ENCODE assay signal across 8 mouse cellular contexts in the genomic region with DNA sequence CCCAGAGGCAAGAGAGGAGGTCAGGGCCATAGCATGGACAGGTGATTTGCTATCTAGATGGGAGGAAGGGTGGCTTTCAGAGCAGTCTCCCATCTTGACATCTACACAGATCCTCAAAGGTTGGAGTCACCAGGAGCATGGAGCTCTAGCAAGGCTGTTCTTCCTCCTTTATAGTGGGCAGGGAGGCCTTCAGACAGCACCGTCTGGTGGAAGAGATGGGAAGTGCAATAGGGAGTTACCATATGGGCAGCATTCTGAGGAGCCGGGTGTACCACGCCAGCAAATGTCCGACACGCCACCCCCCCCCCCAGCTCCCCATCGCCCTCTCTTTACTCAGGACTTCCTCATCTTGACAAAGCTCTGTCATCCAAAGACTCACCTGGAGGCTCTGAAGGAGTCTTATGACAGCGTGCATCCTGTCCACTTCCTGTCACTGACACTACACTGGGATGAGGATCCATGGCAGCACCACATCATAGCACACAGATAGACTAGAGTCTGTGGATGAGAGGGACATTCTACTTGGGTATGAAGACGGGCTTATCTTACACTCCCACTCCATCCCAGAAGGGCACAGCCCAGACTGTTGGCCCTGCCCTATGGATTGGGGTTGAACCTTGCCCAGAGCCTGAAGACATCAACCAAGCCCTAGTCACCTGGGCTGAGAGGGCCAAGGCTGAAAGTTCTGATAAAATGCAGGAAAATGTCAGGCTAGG. TPM values are rescaled to one million over a fixed set of nuclear protein-coding genes. Genes with fewer than 3 reads are reported as not detected.
DNase-seq lines count a peak whose midpoint lies in the region; ATAC-seq and TF ChIP-seq lines count a peak whose summit lies in the region.
"Had no signal": no experiment of that assay in that cellular context is flagged by ENCODE, and none has a peak within 500 bp of the region (broad histone marks: within the 10 kb centered on the region; RNA-seq: fewer than 3 reads in every experiment).

No protein-coding gene starts in this region.

- TF ChIP-seq CTCF in bone marrow, adult 2 months (IDR thresholded peaks at IDR 0.05; ENCODE audit: control insufficient read depth, insufficient read depth, low read length) = peak; percentile 80

- H3K4me3 ChIP-seq in bone marrow, adult 2 months (replicated peaks; ENCODE audit: control insufficient read depth, low read depth, low read length) = no peak overlapping the region
- H3K4me3 ChIP-seq in embryonic facial prominence, embryonic 14.5 days (ENCODE audit: low read depth, low read length) = no peak overlapping the region
- H3K4me3 ChIP-seq in neural tube, embryonic 11.5 days (ENCODE audit: low read depth, low read length) = no peak overlapping the region

- H3K27me3 ChIP-seq in embryonic facial prominence, embryonic 14.5 days (replicated peaks; ENCODE audit: control insufficient read depth, insufficient read depth, low read length) = no peaks in the 10 kb centered on the region
- H3K27me3 ChIP-seq in neural tube, embryonic 11.5 days (ENCODE audit: control insufficient read depth, insufficient read depth, low read length) = no peaks in the 10 kb centered on the region

- H3K9me3 ChIP-seq in embryonic facial prominence, embryonic 14.5 days (ENCODE audit: control insufficient read depth, low read length) = no peaks in the 10 kb centered on the region
- H3K9me3 ChIP-seq in neural tube, embryonic 11.5 days (ENCODE audit: control insufficient read depth, low read length) = no peaks in the 10 kb centered on the region

- no peak for ATAC-seq in embryonic facial prominence, embryonic 14.5 days (ENCODE audit: low read depth)
- no peak for ATAC-seq in neural tube, embryonic 11.5 days (ENCODE audit: insufficient read depth, low FRiP score, low TSS enrichment)

- TF ChIP-seq POLR2A in bone marrow, adult 2 months (IDR thresholded peaks at IDR 0.05; ENCODE audit: borderline replicate concordance, control insufficient read depth, low read depth, low read length) = no peak

- no peak overlapping the region for H3K9ac ChIP-seq in embryonic facial prominence, embryonic 14.5 days (ENCODE audit: low read depth, low read length)
- H3K9ac ChIP-seq in neural tube, embryonic 11.5 days (ENCODE audit: low read length) = no peak overlapping the region

- H3K4me2 ChIP-seq in embryonic facial prominence, embryonic 14.5 days (ENCODE audit: low read depth, low read length) = no peak overlapping the region
- no peak overlapping the region for H3K4me2 ChIP-seq in neural tube, embryonic 11.5 days (ENCODE audit: low read depth)

- DNase-seq in urinary bladder, postnatal 25 days (ENCODE audit: low spot score) = peak; percentile 72
- no peak for DNase-seq in urinary bladder, postnatal 10 days (ENCODE audit: low spot score)
- peak; percentile 36 for DNase-seq in embryonic facial prominence, embryonic 14.5 days (ENCODE audit: low spot score)
- peak; percentile 70 for DNase-seq in kidney, adult 9 months
- peak; percentile 60 for DNase-seq in liver
- DNase-seq in neural tube, embryonic 11.5 days (ENCODE audit: low spot score) = peak; percentile 69

- H3K36me3 ChIP-seq in embryonic facial prominence, embryonic 14.5 days (ENCODE audit: control insufficient read depth, insufficient read depth, low read length) = no peaks in the 10 kb centered on the region
- no peaks in the 10 kb centered on the region for H3K36me3 ChIP-seq in neural tube, embryonic 11.5 days (ENCODE audit: control insufficient read depth, insufficient read depth, low read length)

- 12% methylated on average over 8 of the region's 8 CpGs for WGBS in bone marrow, adult 2 months
- 23% methylated on average over 8 of the region's 8 CpGs for WGBS in embryonic facial prominence, embryonic 14.5 days
- 22% methylated on average over 7 of the region's 8 CpGs for WGBS in neural tube, embryonic 11.5 days

- H3K27ac ChIP-seq in bone marrow, adult 2 months (ENCODE audit: control insufficient read depth, insufficient read depth, low read depth, low read length, poor library complexity) = no peak overlapping the region
- H3K27ac ChIP-seq in embryonic facial prominence, embryonic 14.5 days (replicated peaks; ENCODE audit: low read depth, low read length) = no peak overlapping the region
- H3K27ac ChIP-seq in neural tube, embryonic 11.5 days (ENCODE audit: low read depth, low read length) = no peak overlapping the region

- no peaks in the 10 kb centered on the region for H3K4me1 ChIP-seq in bone marrow, adult 2 months (ENCODE audit: control insufficient read depth, insufficient read depth, low read length)
- H3K4me1 ChIP-seq in embryonic facial prominence, embryonic 14.5 days (ENCODE audit: control insufficient read depth, insufficient read depth, low read length) = no peaks in the 10 kb centered on the region
- H3K4me1 ChIP-seq in neural tube, embryonic 11.5 days (ENCODE audit: control insufficient read depth, insufficient read depth, low read length) = peaks cover 13% of the 10 kb centered on the region

RNA-seq across cellular contexts. Expression of gene Ccdc188, which starts 6.8 kb away (rescaled TPM):
- not detected in 2 replicates for polyA plus RNA-seq in bone marrow, adult 2 months (2011; ENCODE audit: insufficient read depth, insufficient read length, low replicate concordance, missing spikeins)
- not detected in 2 replicates for polyA plus RNA-seq in embryonic facial prominence, embryonic 14.5 days (2014; fragmentation: Nextera tagmentation; extraction: Ambion mirVana)
- not detected in 2 replicates for polyA plus RNA-seq in neural tube, embryonic 11.5 days (2014; fragmentation: Nextera tagmentation; extraction: Ambion mirVana)

RNA-seq across cellular contexts. Expression of gene Zdhhc8, which starts 24.1 kb away (rescaled TPM):
- polyA plus RNA-seq in bone marrow, adult 2 months (2011; ENCODE audit: insufficient read depth, insufficient read length, low replicate concordance, missing spikeins) = 3.6 and 11.7 TPM in 2 replicates
- 23.6 and 25.4 TPM in 2 replicates for polyA plus RNA-seq in embryonic facial prominence, embryonic 14.5 days (2014; fragmentation: Nextera tagmentation; extraction: Ambion mirVana)
- 13.1 and 13.6 TPM in 2 replicates for polyA plus RNA-seq in neural tube, embryonic 11.5 days (2014; fragmentation: Nextera tagmentation; extraction: Ambion mirVana)

RNA-seq across cellular contexts. Expression of gene Trmt2a, which starts 37.6 kb away (rescaled TPM):
- 62.6 and 104 TPM in 2 replicates for polyA plus RNA-seq in bone marrow, adult 2 months (2011; ENCODE audit: insufficient read depth, insufficient read length, low replicate concordance, missing spikeins)
- 79.1 and 83.5 TPM in 2 replicates for polyA plus RNA-seq in embryonic facial prominence, embryonic 14.5 days (2014; fragmentation: Nextera tagmentation; extraction: Ambion mirVana)
- polyA plus RNA-seq in neural tube, embryonic 11.5 days (2014; fragmentation: Nextera tagmentation; extraction: Ambion mirVana) = 92.9 and 93.9 TPM in 2 replicates

RNA-seq across cellular contexts. Expression of gene Ranbp1, which starts 37.7 kb away (rescaled TPM):
- polyA plus RNA-seq in bone marrow, adult 2 months (2011; ENCODE audit: insufficient read depth, insufficient read length, low replicate concordance, missing spikeins) = 90.1 and 125 TPM in 2 replicates
- polyA plus RNA-seq in embryonic facial prominence, embryonic 14.5 days (2014; fragmentation: Nextera tagmentation; extraction: Ambion mirVana) = 515 and 520 TPM in 2 replicates
- 953 and 1,053 TPM in 2 replicates for polyA plus RNA-seq in neural tube, embryonic 11.5 days (2014; fragmentation: Nextera tagmentation; extraction: Ambion mirVana)

RNA-seq across cellular contexts. Expression of gene Gm49776, which starts 47.3 kb away (rescaled TPM):
- polyA plus RNA-seq in bone marrow, adult 2 months (2011; ENCODE audit: insufficient read depth, insufficient read length, low replicate concordance, missing spikeins) = not detected in 2 replicates
- polyA plus RNA-seq in embryonic facial prominence, embryonic 14.5 days (2014; fragmentation: Nextera tagmentation; extraction: Ambion mirVana) = 1.2 and 6.5 TPM in 2 replicates
- polyA plus RNA-seq in neural tube, embryonic 11.5 days (2014; fragmentation: Nextera tagmentation; extraction: Ambion mirVana) = 3.6 and 9.2 TPM in 2 replicates
- polyA plus RNA-seq: gonadal fat pad, adult 2 months had no signal
